Mouse (Mus musculus): ENCODE measurements around the gene Ctsc.

DNA sequence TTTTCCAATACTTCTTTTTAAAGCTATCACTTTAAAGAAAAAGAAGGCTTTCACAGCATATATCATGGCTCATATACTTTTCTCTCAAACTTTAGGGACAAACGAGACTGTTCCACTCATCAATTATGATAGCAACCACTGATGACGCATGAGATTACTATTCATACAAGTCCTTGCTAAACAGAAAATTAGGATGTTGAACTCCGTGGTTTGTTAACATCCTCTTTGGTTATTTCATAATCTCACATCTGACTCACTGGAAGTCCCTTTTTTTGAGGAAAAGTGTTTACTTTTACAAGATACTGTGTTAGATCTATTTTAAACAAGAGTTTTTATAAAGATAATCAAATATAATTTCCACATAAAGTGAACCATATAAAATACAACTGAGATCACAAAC lies 34.8 kb upstream of the Ctsc start:
- no peak for TF ChIP-seq CTCF (IDR thresholded peaks at IDR 0.05; ENCODE audit: borderline replicate concordance, insufficient read depth, low read depth, low read length)
- TF ChIP-seq POLR2A (IDR thresholded peaks at IDR 0.05; ENCODE audit: borderline replicate concordance, insufficient read depth, low read length) = no peak

Data from cerebellum, adult 2 months (tissue).